Mouse (Mus musculus): ENCODE measurements around the gene D1Pas1. TPM values are rescaled to one million over a fixed set of nuclear protein-coding genes. Genes with fewer than 3 reads are reported as not detected.

D1Pas1 gene
- under 1 TPM; 0.13 to 0.14 TPM for total RNA-seq (2021)
- long read RNA-seq, result 0 reads

DNA sequence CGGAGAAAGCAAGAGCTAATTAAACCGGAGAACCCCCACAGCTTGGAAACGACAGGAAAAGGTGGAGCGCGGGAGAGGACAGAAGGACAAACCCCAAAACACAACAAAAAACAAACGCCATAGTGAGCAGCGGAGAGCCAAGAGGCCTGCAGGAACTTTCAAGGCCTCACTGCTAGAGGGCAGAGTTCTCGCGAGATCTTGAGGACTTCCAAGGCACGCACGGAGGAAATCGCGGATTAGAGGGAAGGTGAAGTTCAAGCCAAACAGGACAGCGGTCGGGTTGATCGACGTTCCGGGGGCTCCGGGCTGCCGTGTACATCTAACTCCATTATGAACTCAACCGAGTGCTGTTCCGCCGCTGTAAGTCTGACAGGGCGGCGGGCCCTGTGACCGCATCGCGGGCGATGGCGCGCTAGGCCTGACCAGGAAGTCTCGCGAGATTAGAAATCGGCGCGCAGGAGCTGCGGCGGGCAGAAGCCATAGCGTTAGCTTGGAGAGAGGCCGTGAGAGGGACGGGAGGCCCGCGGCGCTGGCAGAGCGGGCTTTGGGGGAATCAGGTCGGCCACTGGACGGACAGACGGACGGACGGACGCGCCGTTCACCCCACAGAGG, at the start of gene D1Pas1:
TSS of gene D1Pas1 (plus strand) at position 216 of the 612 bp plus-strand sequence.
- no peak for DNase-seq (ENCODE audit: low spot score in 2 of 2)

DNA sequence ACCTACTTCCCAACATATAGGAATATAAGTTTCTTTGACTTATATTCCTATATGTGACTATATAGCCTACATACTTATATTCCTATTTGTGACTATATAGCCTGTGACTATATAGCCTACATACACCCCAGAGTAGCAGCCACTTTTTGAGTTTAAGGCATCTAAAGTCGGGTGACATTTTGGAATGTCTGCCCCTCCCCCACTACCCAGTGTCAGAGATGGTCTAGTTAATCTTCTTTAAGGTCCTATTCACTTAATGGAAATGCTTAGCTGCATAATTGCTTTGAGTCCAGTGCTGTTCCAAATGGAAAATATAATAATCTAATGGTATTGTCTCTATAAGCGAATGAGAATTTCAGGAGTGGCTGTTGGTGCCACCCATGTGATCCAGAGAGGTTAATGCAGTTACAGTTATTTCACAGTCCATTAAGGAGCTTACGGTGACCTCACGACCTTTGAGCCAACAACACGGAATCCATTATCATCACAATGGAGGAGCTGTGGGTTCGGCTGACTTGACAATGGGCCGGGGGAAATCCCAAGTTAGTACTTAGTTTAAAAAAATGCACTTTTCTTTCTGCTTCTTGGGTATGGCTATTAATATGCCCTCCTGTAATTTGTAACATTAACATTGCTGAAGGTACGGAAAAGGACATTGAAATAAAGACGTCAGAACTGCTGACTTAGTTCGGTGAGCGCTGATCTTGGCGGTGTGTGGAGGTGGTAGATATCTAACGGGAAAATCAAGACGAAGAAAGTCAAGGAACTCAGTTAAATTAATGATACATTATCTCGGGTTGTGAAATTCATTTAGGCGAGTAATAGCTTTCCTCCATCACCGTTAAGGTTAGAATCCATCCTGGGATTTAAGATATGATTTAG, 44.5 kb upstream of the D1Pas1 start:
- no peak for DNase-seq (ENCODE audit: low spot score in 2 of 2)

DNA sequence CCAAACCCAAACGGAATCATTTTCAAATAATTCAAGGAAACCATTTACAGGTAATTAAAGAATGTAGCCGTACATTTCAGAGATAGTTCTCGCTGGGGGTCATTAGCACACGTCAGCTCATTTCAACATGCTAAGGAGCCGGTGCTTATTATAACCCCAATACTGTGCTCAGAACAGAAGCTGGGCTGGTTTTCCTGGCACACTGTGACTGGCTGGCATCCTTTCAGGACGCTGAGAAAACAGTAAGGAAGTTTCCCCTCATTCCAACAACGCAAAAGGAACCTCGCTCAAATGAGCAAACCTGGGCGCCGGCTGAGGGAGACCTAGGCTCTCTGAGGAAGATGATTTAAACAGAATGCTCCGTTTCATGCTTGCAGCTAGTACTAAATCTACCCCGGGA, 43.2 kb upstream of the D1Pas1 start:
- peak; percentile 8 to 29 for DNase-seq (ENCODE audit: low spot score in 2 of 2)

DNA sequence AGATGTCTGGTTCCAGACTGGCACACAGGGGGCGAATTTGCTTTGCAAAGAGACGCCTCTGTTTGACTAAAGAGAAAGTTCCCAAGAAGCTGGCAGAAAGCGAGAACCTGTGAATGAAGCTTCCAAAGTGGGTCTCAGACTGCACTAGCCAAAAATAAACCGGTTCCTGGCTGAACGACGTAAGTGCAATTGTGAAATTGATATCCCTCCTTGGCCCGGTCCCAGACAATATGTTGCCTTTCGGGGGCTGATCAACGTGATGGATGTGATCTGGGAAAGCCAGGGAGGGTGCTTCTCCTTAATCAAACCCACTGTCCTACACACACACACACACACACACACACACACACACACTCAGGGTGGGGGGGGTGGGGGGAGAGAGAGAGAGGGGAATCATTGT, 41.8 kb upstream of the D1Pas1 start:
- DNase-seq (ENCODE audit: low spot score in 2 of 2), result peak in 1 of 2 experiments; percentile 21

DNA sequence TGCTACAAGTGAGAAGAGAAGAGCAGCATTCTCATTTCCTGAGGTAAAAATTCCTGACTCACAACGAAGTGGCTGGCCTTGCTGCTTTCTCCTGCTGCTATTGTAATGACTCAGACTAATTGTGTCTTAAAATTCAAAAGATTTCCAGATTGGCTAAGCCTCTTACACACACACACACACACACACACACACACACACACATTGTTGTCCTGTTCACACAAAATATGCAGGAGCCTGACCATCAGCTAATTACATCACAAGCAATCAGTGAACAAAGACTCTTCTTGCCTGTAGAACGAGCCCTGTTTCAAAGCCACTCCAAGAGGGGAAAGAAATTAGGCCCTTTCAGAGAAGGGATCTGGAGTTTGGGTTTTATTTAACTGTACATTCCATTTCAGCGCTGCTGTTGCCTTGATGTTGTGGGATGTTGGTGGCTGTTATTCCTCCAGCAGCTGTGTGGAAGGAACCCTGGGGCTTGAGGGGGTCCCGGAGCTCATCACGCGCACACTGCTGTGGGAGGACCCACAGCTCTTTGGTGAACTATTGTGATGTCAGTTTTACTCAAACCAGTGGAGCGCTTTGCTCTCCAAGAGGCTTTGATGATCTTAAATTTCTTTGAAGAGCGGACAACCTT, 40.8 kb upstream of the D1Pas1 start:
- no peak for DNase-seq (ENCODE audit: low spot score in 2 of 2)

DNA sequence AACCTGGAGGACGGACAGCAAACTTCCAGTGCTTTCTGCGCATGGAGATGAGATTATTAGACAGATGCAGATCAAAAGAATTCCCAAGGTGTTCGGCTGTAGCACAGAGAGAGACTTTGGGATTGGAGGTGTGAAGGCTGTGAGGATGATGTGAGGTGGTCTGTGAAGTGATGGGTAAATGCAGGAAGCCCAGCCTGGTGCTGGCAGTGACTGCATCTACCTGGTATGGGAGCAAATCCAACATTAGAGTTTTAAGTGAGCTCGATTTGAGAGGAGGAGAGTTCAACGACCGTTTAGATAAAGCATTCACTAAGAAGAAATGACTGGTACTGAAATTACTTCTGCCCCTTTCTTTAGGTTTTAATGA, 40.3 kb upstream of the D1Pas1 start:
- no peak for DNase-seq (ENCODE audit: low spot score in 2 of 2)

DNA sequence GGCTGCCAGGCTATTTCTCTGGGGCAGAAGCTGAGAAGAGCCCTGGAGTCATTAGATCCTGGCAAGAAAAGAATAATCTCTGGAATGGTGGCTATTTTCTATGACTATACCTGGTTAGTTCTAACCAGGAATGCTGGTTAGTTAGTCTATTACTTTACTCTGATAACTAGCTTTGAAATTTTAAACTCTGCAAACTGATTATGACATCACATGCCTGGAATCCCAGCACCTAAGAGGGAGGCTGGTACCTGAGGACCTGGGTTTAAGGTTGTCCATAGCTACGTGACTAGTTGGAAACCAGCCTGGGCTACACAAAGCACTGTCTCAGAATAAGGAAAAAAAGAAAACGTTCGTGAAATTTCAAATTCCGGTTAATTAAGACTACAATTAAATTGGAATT, 39.7 kb upstream of the D1Pas1 start:
- DNase-seq (ENCODE audit: low spot score in 2 of 2), result no peak

DNA sequence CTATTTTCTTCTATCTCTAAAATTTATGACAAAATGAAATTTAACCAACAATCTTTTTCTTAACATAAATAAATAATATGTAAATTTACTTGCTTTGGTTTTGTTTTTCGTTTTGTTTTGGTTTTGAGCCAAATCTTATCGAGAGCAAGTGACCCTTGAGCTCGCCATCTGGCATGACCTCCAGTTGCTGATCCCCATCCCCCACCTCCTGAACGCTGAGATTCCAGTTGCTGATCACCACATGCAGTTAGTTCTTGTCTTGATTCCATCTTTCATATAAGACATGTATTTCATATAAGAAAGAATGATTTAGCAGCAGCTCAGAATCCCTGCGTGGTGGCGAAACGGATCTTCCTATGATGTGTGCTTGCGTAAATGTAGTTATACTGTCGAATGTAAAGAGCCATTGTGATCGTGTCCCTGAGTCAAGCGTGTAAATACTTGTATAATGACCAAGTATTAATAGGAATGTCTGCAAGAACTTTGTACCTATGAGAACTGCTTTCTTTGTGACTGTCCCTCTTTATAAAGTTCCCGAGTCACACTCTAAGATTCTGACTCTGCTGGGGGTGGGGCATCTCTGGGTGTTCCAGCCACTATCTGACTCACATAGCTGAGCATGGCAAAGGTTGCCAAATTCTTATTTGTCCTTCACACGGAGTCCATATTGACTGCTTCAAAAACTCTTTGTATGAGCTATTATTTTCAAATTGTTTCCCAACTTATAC, 36.9 kb upstream of the D1Pas1 start:
- DNase-seq (ENCODE audit: low spot score in 2 of 2), result no peak

DNA sequence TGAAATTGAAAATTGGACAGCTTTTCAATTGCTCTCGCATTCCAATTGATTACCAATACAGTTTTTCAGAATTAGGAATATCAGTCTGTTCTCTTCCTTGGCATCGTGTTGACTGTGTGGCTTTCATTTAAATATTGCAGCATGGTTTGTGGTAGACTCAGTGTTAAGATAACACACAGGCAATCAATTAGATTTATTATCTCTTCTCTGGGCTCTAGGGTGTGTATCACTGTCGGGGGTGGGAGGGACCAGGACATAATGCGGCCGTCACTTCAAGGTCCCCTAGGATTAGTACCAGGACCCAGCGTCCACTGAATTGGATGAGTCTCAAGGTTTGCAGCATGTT, 36.4 kb upstream of the D1Pas1 start:
- no peak for DNase-seq (ENCODE audit: low spot score in 2 of 2)

DNA sequence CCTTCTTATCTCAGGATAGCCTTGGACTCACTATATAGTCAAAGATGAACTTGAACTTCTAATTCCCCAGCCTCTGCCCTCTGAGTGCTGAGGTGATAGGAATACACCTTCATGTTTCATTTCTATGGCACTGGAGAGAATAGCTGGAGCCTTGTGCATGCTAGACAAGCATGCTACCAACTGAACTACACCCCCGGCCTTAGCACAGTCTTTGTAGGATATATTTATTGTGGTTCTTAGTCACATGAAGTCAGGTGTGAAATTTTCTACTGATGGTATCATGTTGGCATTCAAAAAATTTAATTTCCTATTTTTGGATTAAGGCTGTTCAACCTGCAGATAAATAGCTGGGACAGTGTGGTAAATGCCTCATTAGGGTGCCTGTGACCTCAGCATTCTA, 33.0 kb upstream of the D1Pas1 start:
- DNase-seq (ENCODE audit: low spot score in 2 of 2), result no peak

DNA sequence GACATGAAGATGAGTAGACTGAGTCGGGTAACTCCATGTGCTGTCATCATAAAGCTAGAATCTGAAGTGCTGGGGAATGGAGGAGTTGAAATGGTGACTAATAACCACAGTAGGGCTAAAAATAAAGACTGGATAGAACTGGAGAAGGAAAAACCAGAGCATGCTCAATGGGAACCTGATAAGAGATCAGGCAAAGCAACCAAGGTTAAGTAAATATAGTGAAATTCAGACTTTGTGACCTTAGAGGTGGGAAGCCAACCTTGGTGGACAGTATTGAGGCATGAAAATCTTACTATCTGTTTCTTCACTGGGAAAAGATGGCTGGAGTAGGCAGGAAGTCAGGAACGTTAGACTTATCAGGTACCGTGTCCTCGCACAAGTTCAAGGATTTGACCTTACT, 14.8 kb upstream of the D1Pas1 start:
- no peak for DNase-seq (ENCODE audit: low spot score in 2 of 2)

DNA sequence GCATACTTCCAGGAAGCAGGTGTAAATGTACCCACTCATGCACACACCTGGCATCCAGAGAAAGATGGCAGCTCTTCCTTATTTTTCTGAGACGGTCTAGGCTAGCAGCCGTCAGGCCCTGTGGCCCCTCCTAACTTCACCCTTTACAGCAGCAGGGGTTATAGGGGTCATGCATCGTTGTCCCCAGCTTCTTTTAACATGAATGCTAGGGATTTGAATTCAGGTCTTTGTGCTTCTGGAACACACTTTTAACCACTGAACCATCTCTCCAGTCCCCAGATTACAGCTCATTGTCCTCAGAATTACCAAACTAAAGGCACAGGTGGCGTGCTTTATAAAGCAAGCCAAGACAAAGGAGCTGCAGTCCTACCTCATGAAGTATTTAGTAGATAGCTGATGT, 12.6 kb upstream of the D1Pas1 start:
- no peak for DNase-seq (ENCODE audit: low spot score in 2 of 2)

DNA sequence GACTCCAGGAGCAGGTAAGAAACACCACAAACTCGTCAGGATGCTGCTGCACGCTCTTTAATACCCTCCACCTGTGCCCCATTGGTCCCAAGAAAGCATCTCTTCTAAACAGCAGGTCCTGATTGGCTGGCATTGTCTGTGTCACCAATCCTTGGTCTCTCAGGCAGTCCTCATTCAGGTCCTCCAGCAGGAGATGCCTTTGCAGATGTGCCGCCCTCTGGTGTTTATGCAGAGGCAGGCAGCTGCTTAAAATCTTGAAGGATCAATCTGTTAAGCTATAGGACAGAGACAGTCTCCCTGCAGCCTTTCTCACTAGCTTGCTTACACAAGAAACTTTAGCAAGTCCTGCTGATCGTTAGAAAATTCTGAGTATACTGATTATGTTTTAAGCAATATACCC, 7.8 kb upstream of the D1Pas1 start:
- no peak for DNase-seq (ENCODE audit: low spot score in 2 of 2)

DNA sequence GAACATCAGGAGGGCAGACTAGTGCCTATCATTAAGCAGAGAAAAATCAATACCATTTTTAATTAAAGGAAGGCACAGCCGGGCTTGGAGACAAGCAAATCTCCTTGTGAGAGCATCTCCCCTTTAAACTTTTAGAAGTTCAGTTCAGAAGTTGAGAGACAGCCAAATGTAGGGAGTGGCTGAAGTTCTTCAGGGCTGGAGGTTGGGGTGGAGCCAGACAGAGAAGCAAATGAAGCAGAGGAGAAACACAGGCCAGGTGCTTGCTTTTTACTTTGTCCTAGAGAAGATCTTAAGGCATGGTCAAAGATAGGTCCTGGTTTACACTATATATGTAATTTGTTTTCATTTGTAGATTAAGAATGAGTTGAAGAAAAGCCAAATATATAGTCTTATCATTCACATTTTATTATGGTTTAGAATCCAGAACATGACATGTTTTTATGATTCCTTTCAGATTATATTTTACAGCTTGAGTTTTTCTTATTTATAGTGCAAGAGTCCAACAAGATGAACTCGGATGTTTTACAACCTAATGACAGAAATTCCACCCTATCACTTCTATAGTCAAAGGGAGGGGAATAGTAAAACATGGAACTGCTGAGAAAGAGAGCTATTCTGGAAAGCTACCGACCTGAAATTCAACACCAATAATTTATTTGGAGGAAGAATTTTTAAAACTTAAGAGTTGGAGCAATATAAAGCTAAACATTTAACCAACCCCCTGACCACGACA, 2.9 kb upstream of the D1Pas1 start:
- no peak for DNase-seq (ENCODE audit: low spot score in 2 of 2)

DNA sequence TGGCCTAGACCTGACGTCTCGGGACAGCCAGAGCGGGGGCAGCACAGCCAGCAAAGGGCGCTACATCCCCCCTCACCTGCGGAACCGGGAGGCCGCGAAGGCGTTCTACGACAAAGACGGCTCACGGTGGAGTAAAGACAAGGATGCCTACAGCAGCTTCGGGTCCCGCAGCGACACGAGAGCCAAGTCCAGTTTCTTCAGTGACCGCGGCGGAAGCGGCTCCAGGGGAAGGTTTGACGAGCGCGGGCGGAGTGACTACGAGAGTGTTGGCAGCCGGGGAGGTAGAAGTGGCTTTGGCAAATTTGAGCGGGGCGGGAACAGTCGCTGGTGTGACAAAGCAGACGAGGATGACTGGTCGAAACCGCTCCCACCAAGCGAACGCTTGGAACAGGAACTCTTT, 710 bp downstream of the D1Pas1 start:
- no peak for DNase-seq (ENCODE audit: low spot score in 2 of 2)

DNA sequence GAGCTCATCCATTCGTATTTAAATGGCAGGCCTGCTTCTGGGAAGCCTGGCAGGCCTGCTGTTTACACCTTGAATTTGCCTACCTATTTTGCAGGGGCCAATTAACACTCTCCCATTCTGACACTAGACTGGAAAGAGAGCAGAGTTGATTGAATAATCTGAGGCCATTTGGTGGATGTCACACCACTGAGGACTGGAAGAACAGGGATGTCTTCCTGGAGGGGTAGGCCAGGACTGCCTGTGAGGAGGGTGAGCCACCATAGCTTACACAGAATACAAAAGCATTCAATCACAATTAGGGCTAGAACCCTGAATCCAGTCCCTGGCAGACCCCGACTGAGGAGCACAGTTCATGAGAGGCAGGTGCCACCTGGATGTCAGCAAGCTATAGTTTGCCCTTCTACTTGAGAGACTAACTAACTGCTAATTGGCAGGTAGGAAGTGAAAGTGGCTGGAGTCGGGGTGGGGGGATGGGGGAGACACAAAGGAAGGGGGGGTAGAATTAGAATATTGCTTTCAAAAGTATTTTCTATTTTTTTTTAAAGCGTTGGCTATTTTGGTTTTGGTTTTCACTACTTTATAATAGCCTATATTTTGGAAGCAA, 9.8 kb downstream of the D1Pas1 start:
- DNase-seq (ENCODE audit: low spot score in 2 of 2), result no peak

DNA sequence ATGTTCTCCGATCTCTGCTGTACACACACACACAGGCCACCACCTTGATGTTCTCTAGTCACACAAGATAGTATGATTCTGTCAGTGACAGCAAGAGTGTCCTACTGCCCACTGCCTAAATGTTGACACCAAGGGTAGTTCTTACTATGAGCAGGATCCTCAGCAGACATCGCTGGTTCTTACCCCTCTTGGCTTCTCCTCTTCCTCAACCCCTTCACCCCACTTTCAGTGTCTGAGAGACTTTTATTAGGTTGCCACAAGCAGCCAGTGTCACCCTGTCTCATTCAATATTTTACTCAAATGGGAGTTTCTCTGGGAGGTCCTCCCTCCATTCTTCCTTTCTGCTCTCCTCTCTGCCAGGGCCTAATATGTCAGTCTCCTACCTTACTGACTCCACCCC, 10.6 kb downstream of the D1Pas1 start:
- no peak for DNase-seq (ENCODE audit: low spot score in 2 of 2)

DNA sequence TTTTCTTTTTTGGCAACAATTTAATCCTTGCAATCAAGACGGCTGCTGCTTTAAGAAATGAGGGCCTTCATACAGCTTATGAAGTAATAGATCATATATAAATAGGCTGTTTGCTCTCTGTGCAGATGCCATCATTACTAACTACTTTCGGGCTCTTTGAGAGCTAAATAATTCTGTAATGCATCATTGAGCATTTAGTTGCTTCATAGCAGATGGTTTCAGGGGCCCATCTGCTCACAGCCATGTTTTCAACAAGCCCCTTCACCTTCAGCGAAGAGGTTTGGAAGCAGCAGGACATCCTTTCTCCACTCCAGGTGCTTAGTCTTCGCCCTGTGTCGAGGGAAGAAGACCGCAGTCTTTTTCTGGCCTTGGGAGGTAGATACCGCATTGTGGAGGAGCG, 12.2 kb downstream of the D1Pas1 start:
- DNase-seq (ENCODE audit: low spot score in 2 of 2), result no peak

DNA sequence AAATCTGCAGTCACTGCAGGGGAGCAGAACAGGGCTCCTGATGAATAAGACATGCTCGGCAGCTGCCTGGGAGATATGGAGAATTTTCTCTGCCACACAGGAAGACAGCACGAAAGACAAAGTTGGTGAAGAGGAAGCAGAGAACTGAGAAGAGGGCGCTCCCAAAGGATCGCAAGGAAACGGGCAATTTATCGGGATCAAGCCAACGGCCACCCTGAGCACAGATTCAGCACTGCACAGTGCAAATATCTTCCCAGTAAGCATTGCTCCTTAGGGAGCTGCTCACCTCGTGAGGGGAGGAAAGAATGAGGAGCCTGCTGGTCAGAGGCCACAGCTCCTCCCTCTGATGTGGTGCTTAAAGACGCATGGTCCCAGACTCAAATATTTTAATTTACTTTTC, 13.3 kb downstream of the D1Pas1 start:
- no peak for DNase-seq (ENCODE audit: low spot score in 2 of 2)

DNA sequence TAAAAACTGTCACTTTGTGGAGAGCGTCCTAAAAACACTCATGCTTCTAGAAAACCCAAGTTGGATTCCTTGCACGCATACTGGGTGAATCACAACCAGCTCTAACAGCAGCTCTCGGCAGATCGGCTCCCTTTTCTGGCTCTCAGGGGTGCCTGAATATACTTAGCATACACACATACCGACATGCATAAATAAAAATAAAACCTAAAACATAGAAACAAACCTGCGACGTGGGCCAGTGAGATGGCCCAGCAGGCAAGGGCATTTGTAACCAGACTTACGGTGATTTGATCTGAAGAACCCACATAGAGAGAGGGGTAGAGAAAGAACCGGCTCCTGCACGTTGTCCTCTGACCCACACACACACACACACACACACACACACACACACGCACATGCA, 17.9 kb downstream of the D1Pas1 start:
- no peak for DNase-seq (ENCODE audit: low spot score in 2 of 2)

DNA sequence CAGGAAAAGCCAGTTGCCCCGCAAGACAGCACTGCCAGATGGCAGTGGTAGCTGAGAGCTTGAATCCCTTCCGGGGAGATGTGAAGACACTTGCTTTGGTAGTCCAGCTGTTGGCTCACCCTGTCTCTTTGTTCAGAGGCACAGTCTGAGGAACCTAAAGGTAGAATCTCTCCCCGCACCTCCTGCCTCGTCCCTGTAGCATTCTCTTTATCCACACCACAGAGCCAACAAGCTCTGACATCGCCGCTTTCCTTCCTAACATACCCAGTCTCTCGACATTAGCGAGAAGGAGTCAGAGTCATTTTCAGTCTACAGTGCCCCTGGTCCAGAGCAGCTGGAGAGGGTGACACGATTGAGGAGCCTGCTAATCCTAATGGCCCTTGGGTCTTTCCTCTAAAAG, 18.9 kb downstream of the D1Pas1 start:
- DNase-seq (ENCODE audit: low spot score in 2 of 2), result no peak
